Comparison of ENCODE assay signal across 9 mouse cellular contexts in the genomic region with DNA sequence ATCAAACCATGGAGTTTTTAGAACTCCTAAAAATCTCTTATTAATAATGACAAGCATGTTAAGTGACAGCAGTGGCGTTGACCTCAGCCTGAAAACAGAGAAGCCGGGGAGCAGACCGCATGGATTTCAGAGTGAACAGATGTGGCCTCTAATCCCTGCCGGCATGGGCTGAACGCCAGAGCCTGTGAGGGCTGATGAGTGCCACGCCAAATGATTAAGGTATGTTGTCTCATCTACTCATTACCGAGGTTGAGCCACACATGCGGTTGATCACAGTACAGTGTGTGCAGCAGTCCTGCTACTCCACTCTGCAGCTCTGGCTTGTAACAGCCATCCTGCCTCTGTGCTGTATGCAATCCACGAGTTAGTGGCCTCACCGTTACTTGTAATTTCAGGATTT.
A peak's percentile ranks its signal among the peaks of the same experiment; 100 is the strongest.
DNase-seq lines count a peak whose midpoint lies in the region; ATAC-seq lines count a peak whose summit lies in the region.
"Had no signal": no experiment of that assay in that cellular context is flagged by ENCODE, and none has a peak within 500 bp of the region (broad histone marks: within the 10 kb centered on the region; RNA-seq: fewer than 3 reads in every experiment).

No protein-coding gene starts in this region.

- H3K9me3 ChIP-seq in megakaryocyte, embryonic 14.5 days = peaks cover 21% of the 10 kb centered on the region

- no peaks in the 10 kb centered on the region for H3K4me1 ChIP-seq in megakaryocyte, embryonic 14.5 days

- no peaks in the 10 kb centered on the region for H3K36me3 ChIP-seq in megakaryocyte, embryonic 14.5 days (replicated peaks; ENCODE audit: low read length)

- H3K27me3 ChIP-seq in megakaryocyte, embryonic 14.5 days (replicated peaks) = no peaks in the 10 kb centered on the region

- peak overlapping the region; percentile 68 for H3K4me3 ChIP-seq in megakaryocyte, embryonic 14.5 days (replicated peaks)

- DNase-seq in cerebellum, adult 11 months = peak; percentile 34
- DNase-seq in heart, postnatal 4 days = peak; percentile 47
- DNase-seq in right cerebral cortex, postnatal 36 days (ENCODE audit: low spot score in 2 of 2) = no peak
- DNase-seq in thymus, postnatal 25 days = no peak
- no peak for DNase-seq in urinary bladder, adult 18-20 months (ENCODE audit: low spot score in 2 of 2)

- no peak for ATAC-seq in cerebellum, adult (ENCODE audit: insufficient number of reproducible peaks, low FRiP score, low TSS enrichment)
- no peak for ATAC-seq in megakaryocyte, adult 5-6 weeks (ENCODE audit: poor library complexity, severe bottlenecking)
- ATAC-seq: intestine, embryonic 16.5 days had no signal

Comparison
In these comparisons a context has a peak if more than half of its experiments do, and no peak if none do; other contexts are left out.
1. DNase-seq: peak in cerebellum, adult 11 months (single experiment) and heart, postnatal 4 days (single experiment); none in right cerebral cortex, postnatal 36 days (0 of 2), thymus, postnatal 25 days (single experiment) and urinary bladder, adult 18-20 months (0 of 2).